Mouse (Mus musculus): ENCODE results near the gene Asl. TPM values are rescaled to one million over a fixed set of nuclear protein-coding genes. Genes with fewer than 3 reads are reported as not detected.

The Asl gene
- total RNA-seq, 2 experiments from 2014 or later = 15.7 to 23.5 TPM

DNA sequence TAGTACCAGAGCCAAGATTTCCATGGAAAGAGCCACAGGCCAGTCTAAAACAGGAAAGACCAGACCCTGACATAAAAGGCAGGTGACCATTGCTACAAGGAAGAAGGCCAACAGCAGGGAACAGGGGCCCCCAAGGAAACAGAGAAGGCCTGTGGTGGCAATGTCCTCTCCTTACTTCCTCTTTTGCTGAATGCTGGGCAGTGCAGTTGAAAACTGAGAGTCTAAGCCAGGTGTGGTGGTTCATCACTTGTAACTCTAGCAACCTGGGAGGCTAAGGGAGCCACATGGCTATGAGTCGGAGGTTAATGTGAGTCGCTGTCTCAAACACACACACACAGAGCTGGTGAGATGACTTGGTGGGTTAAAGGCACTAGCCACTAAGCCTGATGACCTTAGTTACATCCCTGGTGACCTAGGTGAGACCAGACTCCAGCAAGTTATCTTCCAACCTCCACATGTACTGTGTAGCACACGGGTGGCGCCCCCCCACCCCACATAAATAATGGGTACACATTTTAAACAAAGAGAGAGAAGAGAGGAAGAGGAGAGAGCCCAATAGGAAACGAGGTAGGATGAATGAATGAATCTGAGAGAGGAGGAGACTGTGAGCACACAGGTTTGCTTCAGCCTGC, 27.6 kb downstream of the Asl start:
- TF ChIP-seq CTCF (IDR thresholded peaks at IDR 0.05) = no peak
- no peak for DNase-seq (ENCODE audit: extremely low spot score in 1 of 2, low spot score in 2 of 2)
- intact Hi-C loops (cut with DNase I) = no loop called here
- no peak overlapping the region for H3K4me3 ChIP-seq
- H3K27ac ChIP-seq = no peak overlapping the region

DNA sequence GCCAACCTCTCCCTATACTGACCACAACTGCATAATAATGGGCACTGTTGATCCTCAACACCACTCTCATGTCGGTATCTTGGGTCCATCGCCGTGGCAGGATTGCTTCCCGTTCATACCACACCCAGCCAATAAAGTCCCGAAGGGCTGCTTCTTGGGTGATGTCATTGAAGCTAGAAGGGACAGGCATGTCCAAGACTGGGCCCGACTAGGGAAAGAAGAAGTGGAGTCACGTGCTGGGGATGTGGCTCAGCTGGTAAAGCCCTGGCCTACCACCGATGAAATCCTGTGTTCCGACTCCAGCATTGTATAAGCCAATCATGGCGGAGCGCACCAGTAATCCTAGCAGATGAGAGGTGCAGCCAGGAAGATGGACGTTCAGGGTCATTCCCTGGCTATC, 28.3 kb downstream of the Asl start:
- intact Hi-C loops (cut with DNase I) = no loop called here
- Histone ChIP-seq H3K4me3 (no peak overlapping the region), H3K27ac (no peak overlapping the region)
- DNase-seq (ENCODE audit: extremely low spot score in 1 of 2, low spot score in 2 of 2) = no peak
- no peak for TF ChIP-seq CTCF (IDR thresholded peaks at IDR 0.05)

DNA sequence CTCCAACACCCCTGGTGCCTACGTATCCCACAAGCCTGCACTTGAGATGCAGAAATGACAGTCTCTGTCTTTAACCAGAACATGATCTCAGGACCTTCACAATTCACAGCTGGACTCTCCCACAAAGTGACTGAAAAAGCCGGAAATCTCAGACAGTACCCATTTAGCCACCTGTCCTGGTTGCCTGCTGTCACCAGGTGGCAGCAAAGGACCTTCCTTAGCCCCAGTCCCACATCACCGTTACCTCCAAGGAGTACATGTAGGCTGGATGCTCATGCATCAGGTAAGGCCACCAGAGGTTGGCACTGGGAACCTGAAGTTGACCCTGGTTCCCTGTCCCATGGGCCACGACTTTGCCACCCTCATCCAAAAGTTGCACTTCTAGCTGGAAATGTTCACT, 29.9 kb downstream of the Asl start:
- TF ChIP-seq CTCF (IDR thresholded peaks at IDR 0.05) = peak; percentile 81
- intact Hi-C loops (cut with DNase I) = no loop called here
- peak; percentile 47 to 60 for DNase-seq (ENCODE audit: extremely low spot score in 1 of 2, low spot score in 2 of 2)
- Histone ChIP-seq H3K27ac (no peak overlapping the region), H3K4me3 (no peak overlapping the region)

DNA sequence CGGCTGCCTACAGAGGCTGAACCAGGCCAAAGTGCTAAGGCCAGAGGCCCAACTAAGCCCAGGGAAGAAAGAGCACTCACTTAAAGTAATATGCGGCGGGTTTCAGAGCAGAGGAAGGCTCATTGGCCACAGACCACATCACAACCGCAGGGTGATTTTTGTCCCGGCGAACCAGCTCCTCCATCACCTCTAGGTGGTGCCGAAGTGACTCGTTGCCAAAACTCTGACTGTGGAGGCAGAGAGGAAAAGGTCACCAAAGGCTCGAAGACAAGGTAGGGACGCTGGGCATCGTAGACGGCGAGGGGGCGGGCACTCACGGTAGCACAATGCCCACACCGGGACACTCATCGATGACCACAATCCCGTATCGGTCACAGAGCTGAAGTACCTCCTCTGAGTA, 31.3 kb downstream of the Asl start:
- intact Hi-C loops (cut with DNase I) = no loop called here
- TF ChIP-seq CTCF (IDR thresholded peaks at IDR 0.05) = peak; percentile 7; the same call in 1 of the 2 replicates
- no peak overlapping the region for H3K27ac ChIP-seq
- H3K4me3 ChIP-seq = no peak overlapping the region
- DNase-seq (ENCODE audit: extremely low spot score in 1 of 2, low spot score in 2 of 2) = no peak

DNA sequence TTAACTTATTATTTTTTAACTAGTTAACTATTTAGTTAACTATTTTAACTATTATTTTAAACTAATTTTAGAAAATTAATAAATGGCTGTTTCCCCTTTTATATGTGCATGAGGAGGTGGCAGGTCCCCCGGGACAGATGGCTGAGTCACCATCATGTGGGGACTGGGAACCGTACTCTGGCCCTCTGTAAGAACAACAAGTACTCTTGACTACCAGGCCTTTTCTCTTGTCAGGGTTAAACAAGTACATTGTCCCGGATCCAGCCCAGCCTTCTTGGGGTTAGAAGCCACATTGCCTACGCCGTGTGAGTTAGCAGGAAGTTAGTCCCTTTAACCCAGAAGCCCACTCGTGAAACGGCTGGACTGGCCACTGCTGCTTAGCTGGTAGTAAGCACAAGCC, 34.1 kb downstream of the Asl start:
- intact Hi-C loops (cut with DNase I) = no loop called here
- DNase-seq (ENCODE audit: extremely low spot score in 1 of 2, low spot score in 2 of 2) = no peak
- no peak overlapping the region for H3K27ac ChIP-seq
- no peak for TF ChIP-seq CTCF (IDR thresholded peaks at IDR 0.05)
- no peak overlapping the region for H3K4me3 ChIP-seq

DNA sequence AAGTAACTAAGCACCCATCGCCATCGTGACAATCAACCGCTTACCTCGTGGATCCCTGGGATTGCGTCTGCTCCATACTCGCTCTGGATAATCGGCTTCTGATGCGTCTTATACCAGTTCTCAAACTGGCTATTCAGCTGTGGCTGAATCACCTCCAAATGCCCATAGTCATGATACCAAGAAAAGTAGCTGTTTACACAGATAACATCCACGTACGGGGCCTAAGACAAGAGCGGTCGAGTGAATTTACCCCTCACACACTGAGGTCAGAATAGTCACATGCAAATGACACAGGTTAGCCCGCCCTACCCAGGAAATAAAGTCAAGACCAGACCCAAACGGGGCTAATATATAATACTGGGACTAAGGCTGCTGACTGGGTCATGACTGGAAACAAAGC, 35.7 kb downstream of the Asl start:
- no peak for TF ChIP-seq CTCF (IDR thresholded peaks at IDR 0.05)
- Histone ChIP-seq H3K27ac (no peak overlapping the region), H3K4me3 (no peak overlapping the region)
- DNase-seq (ENCODE audit: extremely low spot score in 1 of 2, low spot score in 2 of 2) = no peak
- intact Hi-C loops (cut with DNase I) = no loop called here

DNA sequence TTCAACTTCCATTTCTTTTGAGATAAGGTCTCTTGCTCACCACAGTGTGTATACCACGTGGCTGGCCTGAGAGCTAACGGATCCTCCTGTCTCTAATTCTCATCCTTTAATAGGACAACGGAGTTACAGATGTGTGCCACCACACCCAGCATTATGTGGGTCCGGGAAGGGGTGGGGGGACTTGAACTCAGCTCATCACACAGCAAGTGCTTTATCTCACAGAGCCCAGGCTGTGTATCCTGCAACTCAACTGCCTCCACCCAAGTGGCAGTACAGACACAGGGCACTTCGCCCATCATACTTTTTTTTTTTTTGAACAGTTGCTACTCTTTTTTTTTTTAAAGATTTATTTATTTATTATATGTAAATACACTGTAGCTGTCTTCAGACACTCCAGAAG, 37.1 kb downstream of the Asl start:
- TF ChIP-seq CTCF (IDR thresholded peaks at IDR 0.05) = no peak
- intact Hi-C loops (cut with DNase I) = no loop called here
- Histone ChIP-seq H3K4me3 (no peak overlapping the region), H3K27ac (no peak overlapping the region)
- DNase-seq (ENCODE audit: extremely low spot score in 1 of 2, low spot score in 2 of 2) = no peak

DNA sequence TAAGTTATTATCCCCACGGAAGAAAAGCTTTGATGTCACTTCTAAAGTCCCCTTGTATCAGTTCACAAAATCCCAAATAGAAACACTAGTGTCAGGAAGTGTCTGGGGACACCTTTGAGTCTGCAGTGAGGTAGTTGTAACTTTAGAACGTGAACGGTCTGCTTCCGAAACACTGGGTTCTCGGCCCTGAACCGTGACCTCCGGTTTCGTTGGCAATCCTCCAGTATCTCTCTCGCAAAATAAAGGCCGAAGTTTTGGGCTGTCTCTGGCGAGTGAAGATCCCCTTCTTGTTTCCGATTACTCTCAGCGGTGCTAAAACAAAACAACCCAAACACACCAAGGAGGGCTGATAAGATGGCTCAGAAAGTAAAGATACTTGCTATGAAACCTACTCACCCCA, 39.7 kb downstream of the Asl start:
- intact Hi-C loops (cut with DNase I) = no loop called here
- no peak overlapping the region for H3K4me3 ChIP-seq
- DNase-seq (ENCODE audit: extremely low spot score in 1 of 2, low spot score in 2 of 2) = no peak
- TF ChIP-seq CTCF (IDR thresholded peaks at IDR 0.05) = no peak
- H3K27ac ChIP-seq = no peak overlapping the region

DNA sequence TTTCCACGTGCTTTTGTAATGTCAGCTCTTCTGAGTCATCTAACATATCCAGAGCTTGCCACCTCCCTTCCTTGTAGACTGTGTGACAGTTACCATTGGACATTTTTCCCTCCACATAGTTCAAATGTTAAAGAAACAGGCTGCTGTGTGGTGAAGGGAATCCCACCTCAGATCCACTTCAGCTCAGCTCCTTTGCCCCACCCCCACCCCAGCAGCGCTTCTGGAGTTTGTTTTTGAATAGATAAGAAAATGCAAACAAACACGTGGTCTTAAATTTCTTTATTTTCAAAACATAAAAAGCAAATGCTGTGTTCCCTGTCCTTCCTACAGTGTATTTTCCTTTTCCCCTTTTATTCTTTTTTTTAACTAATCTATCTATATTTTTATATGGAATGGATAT, 48.8 kb downstream of the Asl start:
- Histone ChIP-seq H3K27ac (no peak overlapping the region), H3K4me3 (no peak overlapping the region)
- DNase-seq (ENCODE audit: extremely low spot score in 1 of 2, low spot score in 2 of 2) = no peak
- intact Hi-C loops (cut with DNase I) = no loop called here
- TF ChIP-seq CTCF (IDR thresholded peaks at IDR 0.05) = no peak

DNA sequence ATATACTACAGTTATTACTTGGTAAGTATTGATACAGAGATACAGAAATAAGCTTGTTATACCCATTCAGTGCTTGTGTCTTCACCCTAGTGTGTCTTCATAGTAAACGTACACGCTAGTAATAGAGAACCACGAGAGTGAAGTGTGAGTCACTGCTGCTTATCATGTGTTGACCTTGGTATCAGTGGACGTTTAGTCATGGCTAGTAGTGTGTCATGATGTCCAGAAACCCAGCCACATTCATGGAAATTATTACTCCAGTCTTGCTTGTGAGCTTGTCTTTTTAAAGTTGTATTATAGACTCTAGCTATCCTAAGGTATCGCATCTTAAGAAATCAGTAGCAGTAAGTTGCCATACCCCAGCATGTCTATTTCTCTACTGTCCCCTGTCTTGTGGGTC, 50.4 kb downstream of the Asl start:
- H3K27ac ChIP-seq = no peak overlapping the region
- no peak for DNase-seq (ENCODE audit: extremely low spot score in 1 of 2, low spot score in 2 of 2)
- no peak overlapping the region for H3K4me3 ChIP-seq
- intact Hi-C loops (cut with DNase I) = no loop called here
- TF ChIP-seq CTCF (IDR thresholded peaks at IDR 0.05) = no peak

DNA sequence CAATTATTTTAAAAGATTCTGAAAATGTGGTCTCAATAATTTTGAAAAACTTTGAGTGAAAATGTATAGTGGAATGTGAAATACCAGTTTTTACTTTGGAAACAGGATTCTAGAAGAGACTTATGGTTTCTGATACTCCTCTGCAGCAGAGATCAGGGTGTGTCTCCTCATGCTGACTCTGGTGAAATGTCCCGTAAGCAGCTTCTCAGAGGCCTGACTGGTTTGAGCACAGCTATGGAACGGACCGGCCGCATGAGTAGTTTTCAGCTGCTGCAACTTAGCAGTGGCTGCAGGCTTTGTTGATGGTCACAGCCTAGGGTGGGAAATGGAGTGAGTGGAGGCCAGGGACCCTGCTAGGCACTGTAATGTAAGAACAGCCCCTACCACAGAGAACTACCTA, 51.3 kb downstream of the Asl start:
- no peak for TF ChIP-seq CTCF (IDR thresholded peaks at IDR 0.05)
- DNase-seq (ENCODE audit: extremely low spot score in 1 of 2, low spot score in 2 of 2) = no peak
- intact Hi-C loops (cut with DNase I) = no loop called here
- no peak overlapping the region for H3K4me3 ChIP-seq
- no peak overlapping the region for H3K27ac ChIP-seq

DNA sequence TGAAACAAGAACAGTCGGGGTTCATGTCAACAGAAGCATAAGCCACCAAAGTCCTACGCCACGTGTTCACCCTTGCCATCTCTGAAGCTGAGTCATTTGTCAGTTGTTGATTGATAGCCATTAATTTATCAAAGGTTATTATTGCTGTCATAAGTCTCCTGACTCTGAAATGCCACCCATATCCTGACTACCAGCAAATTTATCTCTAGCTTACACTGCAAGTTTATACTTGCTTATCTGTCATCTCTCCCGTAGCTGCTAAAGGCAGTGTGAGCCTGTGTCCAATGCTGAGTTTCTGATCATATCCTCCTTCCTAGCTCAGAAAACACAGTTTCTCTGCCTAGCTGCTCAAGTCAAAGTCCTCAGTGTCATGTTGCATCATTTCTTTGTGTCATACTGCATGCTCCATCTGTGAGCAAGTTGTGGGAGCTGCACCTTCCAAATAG, 54.2 kb downstream of the Asl start:
- Histone ChIP-seq H3K4me3 (no peak overlapping the region), H3K27ac (no peak overlapping the region)
- no peak for DNase-seq (ENCODE audit: extremely low spot score in 1 of 2, low spot score in 2 of 2)
- intact Hi-C loops (cut with DNase I) = no loop called here
- TF ChIP-seq CTCF (IDR thresholded peaks at IDR 0.05) = no peak

DNA sequence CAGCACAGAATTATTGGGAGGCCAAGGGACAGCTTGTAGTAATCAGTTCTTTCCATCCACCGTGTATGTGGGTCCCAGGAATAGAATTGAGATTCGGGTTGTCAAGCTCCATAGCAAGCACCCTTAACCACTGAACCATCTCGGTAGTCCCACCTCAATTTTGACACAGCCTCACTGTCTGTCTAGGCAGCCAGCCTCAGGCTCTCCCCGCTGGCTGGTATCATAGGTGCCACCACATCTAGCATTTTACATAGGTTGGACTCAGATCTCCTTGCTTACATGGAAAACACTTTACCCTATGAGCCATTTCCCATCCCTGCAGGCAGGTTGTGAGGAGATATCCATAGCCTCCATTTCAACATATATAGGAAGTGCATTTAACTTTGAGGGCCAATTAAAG, 54.7 kb downstream of the Asl start:
- no peak for DNase-seq (ENCODE audit: extremely low spot score in 1 of 2, low spot score in 2 of 2)
- H3K4me3 ChIP-seq = no peak overlapping the region
- TF ChIP-seq CTCF (IDR thresholded peaks at IDR 0.05) = no peak
- intact Hi-C loops (cut with DNase I) = no loop called here
- H3K27ac ChIP-seq = no peak overlapping the region
